Mouse (Mus musculus): Measurements from ENCODE around the gene Map4k3. TPM values are rescaled to one million over a fixed set of nuclear protein-coding genes. Genes with fewer than 3 reads are reported as not detected.
"Not testable (repeated sequence)": the region's sequence is repeated elsewhere in the genome, so short reads cannot be mapped to it uniquely, and the experiment has no call there.

The Map4k3 gene
- polyA plus RNA-seq, 1 experiment from 2014 or later: 17.7 TPM

- H3K36me3 ChIP-seq (ENCODE audit: control insufficient read depth, insufficient read depth, low read length): no peaks in the 10 kb centered on the region
- H3K9me3 ChIP-seq (ENCODE audit: control insufficient read depth, low read length): no peaks in the 10 kb centered on the region
- 86% methylated on average over 15 of the region's 15 CpGs for WGBS
- no peaks in the 10 kb centered on the region for H3K27me3 ChIP-seq (replicated peaks; ENCODE audit: control insufficient read depth, insufficient read depth, low read length)
- no peaks in the 10 kb centered on the region for H3K4me1 ChIP-seq (ENCODE audit: control insufficient read depth, insufficient read depth, low read depth, low read length)
- no peak overlapping the region for H3K27ac ChIP-seq (ENCODE audit: low read depth, low read length)
- no peak overlapping the region for H3K4me3 ChIP-seq (ENCODE audit: low read length)
- H3K4me2 ChIP-seq (ENCODE audit: low read length): no peak overlapping the region
- ATAC-seq: no peak
- no peak overlapping the region for H3K9ac ChIP-seq (ENCODE audit: low read depth, low read length)
Observed at GRCm38 (mm10) chr17:80550981-80551380, 177.3 kb downstream of the Map4k3 start.

- Histone ChIP-seq H3K9me3 (ENCODE audit: control insufficient read depth, low read length) (no peaks in the 10 kb centered on the region), H3K27me3 (replicated peaks; ENCODE audit: control insufficient read depth, insufficient read depth, low read length) (no peaks in the 10 kb centered on the region), H3K4me2 (ENCODE audit: low read length) (no peak overlapping the region), H3K27ac (ENCODE audit: low read depth, low read length) (no peak overlapping the region), H3K4me3 (ENCODE audit: low read length) (no peak overlapping the region), H3K4me1 (ENCODE audit: control insufficient read depth, insufficient read depth, low read depth, low read length) (no peaks in the 10 kb centered on the region), H3K9ac (ENCODE audit: low read depth, low read length) (no peak overlapping the region), H3K36me3 (ENCODE audit: control insufficient read depth, insufficient read depth, low read length) (no peaks in the 10 kb centered on the region)
- WGBS: 91% methylated on average over 2 of the region's 2 CpGs
- no peak for ATAC-seq
Observed at GRCm38 (mm10) chr17:80546846-80547245, 181.4 kb downstream of the Map4k3 start.

GRCm38 (mm10) chr17:80546227-80546626, 182.1 kb downstream of the Map4k3 start:
- WGBS: 92% methylated on average over 8 of the region's 8 CpGs
- ATAC-seq: no peak
- Histone ChIP-seq H3K9me3 (ENCODE audit: control insufficient read depth, low read length) (no peaks in the 10 kb centered on the region), H3K36me3 (ENCODE audit: control insufficient read depth, insufficient read depth, low read length) (no peaks in the 10 kb centered on the region), H3K27ac (ENCODE audit: low read depth, low read length) (no peak overlapping the region), H3K4me3 (ENCODE audit: low read length) (no peak overlapping the region), H3K9ac (ENCODE audit: low read depth, low read length) (no peak overlapping the region), H3K27me3 (replicated peaks; ENCODE audit: control insufficient read depth, insufficient read depth, low read length) (no peaks in the 10 kb centered on the region), H3K4me2 (ENCODE audit: low read length) (no peak overlapping the region), H3K4me1 (ENCODE audit: control insufficient read depth, insufficient read depth, low read depth, low read length) (no peaks in the 10 kb centered on the region)

- H3K4me2 ChIP-seq (ENCODE audit: low read length): no peak overlapping the region
- H3K27ac ChIP-seq (ENCODE audit: low read depth, low read length): no peak overlapping the region
- no peaks in the 10 kb centered on the region for H3K27me3 ChIP-seq (replicated peaks; ENCODE audit: control insufficient read depth, insufficient read depth, low read length)
- no peaks in the 10 kb centered on the region for H3K9me3 ChIP-seq (ENCODE audit: control insufficient read depth, low read length)
- H3K9ac ChIP-seq (ENCODE audit: low read depth, low read length): no peak overlapping the region
- 92% methylated on average over 20 of the region's 20 CpGs for WGBS
- ATAC-seq: no peak
- no peak overlapping the region for H3K4me3 ChIP-seq (ENCODE audit: low read length)
- H3K36me3 ChIP-seq (ENCODE audit: control insufficient read depth, insufficient read depth, low read length): no peaks in the 10 kb centered on the region
- H3K4me1 ChIP-seq (ENCODE audit: control insufficient read depth, insufficient read depth, low read depth, low read length): no peaks in the 10 kb centered on the region
Observed at GRCm38 (mm10) chr17:80543646-80544045, 184.6 kb downstream of the Map4k3 start.

GRCm38 (mm10) chr17:80537136-80537535, 191.1 kb downstream of the Map4k3 start:
- Histone ChIP-seq H3K27ac (ENCODE audit: low read depth, low read length) (no peak overlapping the region), H3K36me3 (ENCODE audit: control insufficient read depth, insufficient read depth, low read length) (no peaks in the 10 kb centered on the region), H3K4me1 (ENCODE audit: control insufficient read depth, insufficient read depth, low read depth, low read length) (no peaks in the 10 kb centered on the region), H3K4me2 (ENCODE audit: low read length) (no peak overlapping the region), H3K9ac (ENCODE audit: low read depth, low read length) (no peak overlapping the region), H3K27me3 (replicated peaks; ENCODE audit: control insufficient read depth, insufficient read depth, low read length) (no peaks in the 10 kb centered on the region), H3K9me3 (ENCODE audit: control insufficient read depth, low read length) (peaks cover 3% of the 10 kb centered on the region; the same call in 1 of the 2 replicates), H3K4me3 (ENCODE audit: low read length) (no peak overlapping the region)
- WGBS: 52% methylated on average over 6 of the region's 6 CpGs
- no peak for ATAC-seq

- H3K27ac ChIP-seq (ENCODE audit: low read depth, low read length): no peak overlapping the region
- WGBS: 66% methylated on average over 6 of the region's 6 CpGs
- H3K4me3 ChIP-seq (ENCODE audit: low read length): no peak overlapping the region
- H3K27me3 ChIP-seq (replicated peaks; ENCODE audit: control insufficient read depth, insufficient read depth, low read length): no peaks in the 10 kb centered on the region
- H3K9ac ChIP-seq (ENCODE audit: low read depth, low read length): no peak overlapping the region
- H3K4me1 ChIP-seq (ENCODE audit: control insufficient read depth, insufficient read depth, low read depth, low read length): no peaks in the 10 kb centered on the region
- H3K36me3 ChIP-seq (ENCODE audit: control insufficient read depth, insufficient read depth, low read length): no peaks in the 10 kb centered on the region
- no peak for ATAC-seq
- peaks cover 3% of the 10 kb centered on the region; the same call in 1 of the 2 replicates for H3K9me3 ChIP-seq (ENCODE audit: control insufficient read depth, low read length)
- H3K4me2 ChIP-seq (ENCODE audit: low read length): no peak overlapping the region
Observed at GRCm38 (mm10) chr17:80535633-80536032, 192.7 kb downstream of the Map4k3 start.

GRCm38 (mm10) chr17:80531351-80531750, 196.9 kb downstream of the Map4k3 start:
- WGBS: 57% methylated on average over 2 of the region's 2 CpGs
- not testable (repeated sequence) for H3K4me1 ChIP-seq (ENCODE audit: control insufficient read depth, insufficient read depth, low read depth, low read length); H3K4me2 ChIP-seq (ENCODE audit: low read length); H3K27me3 ChIP-seq (replicated peaks; ENCODE audit: control insufficient read depth, insufficient read depth, low read length); H3K4me3 ChIP-seq (ENCODE audit: low read length); H3K9ac ChIP-seq (ENCODE audit: low read depth, low read length); H3K27ac ChIP-seq (ENCODE audit: low read depth, low read length); H3K36me3 ChIP-seq (ENCODE audit: control insufficient read depth, insufficient read depth, low read length); H3K9me3 ChIP-seq (ENCODE audit: control insufficient read depth, low read length); ATAC-seq

Other genes with a start within 250 kb of the Map4k3 start
- 6.1 and 6.5 TPM in 2 replicates for gene Sos1, start 248.0 kb downstream of the Map4k3 start, polyA plus RNA-seq (2015; fragmentation: Nextera tagmentation; extraction: Ambion mirVana)
- gene Cdkl4, start 150.7 kb downstream of the Map4k3 start, polyA plus RNA-seq (2015; fragmentation: Nextera tagmentation; extraction: Ambion mirVana): 7.3 and 7.9 TPM in 2 replicates
- 26.5 and 29.4 TPM in 2 replicates for gene Tmem178, start 216.1 kb upstream of the Map4k3 start, polyA plus RNA-seq (2015; fragmentation: Nextera tagmentation; extraction: Ambion mirVana)